Mouse (Mus musculus) cerebellum, postnatal 14 days (tissue): ENCODE data around the gene Phf5a.

ENCODE experiments used
- DNase-seq, 2 experiments: peaks; one replicate each; pipeline ENCODE4 v3.0.0; 2021; ENCODE audit warnings: mixed read lengths in 2 of 2

Phf5a gene

GRCm38 (mm10) chr15:81822631-81823030 lies 49.1 kb downstream of the Phf5a start:
- DNase-seq = no peak

- DNase-seq = no peak
These were observed 53.3 kb downstream of the Phf5a start for GRCm38 (mm10) chr15:81818404-81818803.

GRCm38 (mm10) chr15:81814716-81815370 lies 56.9 kb downstream of the Phf5a start:
- DNase-seq = peak; percentile 63 to 70
